Mouse (Mus musculus): ENCODE measurements at regions not wholly inside any gene's neighbourhood (a gene's known extent, or its start where the extent isn't known, plus 50 kb on each side); places are given as distances from the start of the nearest gene placed in this dataset.

GRCm38 (mm10) chr15:50360033-50360988 lies 3524.4 kb upstream of the Gm7489 start:
- Histone ChIP-seq H3K36me3 (no peaks in the 10 kb centered on the region), H3K27ac (no peak overlapping the region), H3K9me3 (replicated peaks) (no peaks in the 10 kb centered on the region), H3K4me1 (replicated peaks) (peaks cover 3% of the 10 kb centered on the region), H3K27me3 (no peaks in the 10 kb centered on the region), H3K9ac (no peak overlapping the region), H3K4me2 (no peak overlapping the region), H3K4me3 (replicated peaks) (no peak overlapping the region)
- ATAC-seq (ENCODE audit: low read depth) (no peak), DNase-seq (no peak)
- WGBS (ENCODE audit: insufficient replicate concordance), result 62% methylated on average over 5 of the region's 5 CpGs

GRCm38 (mm10) chr15:50361334-50361733 lies 3523.4 kb upstream of the Gm7489 start:
- H3K4me1 ChIP-seq (replicated peaks), result peaks cover 3% of the 10 kb centered on the region
- DNase-seq (no peak), ATAC-seq (ENCODE audit: low read depth) (peak; percentile 64)
- no peaks in the 10 kb centered on the region for H3K36me3 ChIP-seq
- WGBS (ENCODE audit: insufficient replicate concordance), result 31% methylated on average over 8 of the region's 8 CpGs
- no peak overlapping the region for H3K27ac ChIP-seq
- no peaks in the 10 kb centered on the region for H3K27me3 ChIP-seq
- no peaks in the 10 kb centered on the region for H3K9me3 ChIP-seq (replicated peaks)
- H3K4me2 ChIP-seq, result peak overlapping the region; percentile 46
- no peak overlapping the region; the same call in 1 of the 2 replicates for H3K4me3 ChIP-seq (replicated peaks)
- H3K9ac ChIP-seq, result no peak overlapping the region

GRCm38 (mm10) chr15:50361751-50362507 lies 3522.8 kb upstream of the Gm7489 start:
- 14% methylated on average over 4 of the region's 4 CpGs for WGBS (ENCODE audit: insufficient replicate concordance)
- H3K4me3 ChIP-seq (replicated peaks), result peak overlapping the region; percentile 35

GRCm38 (mm10) chr15:50400006-50400781 lies 3484.5 kb upstream of the Gm7489 start:
- WGBS (ENCODE audit: insufficient replicate concordance), result 46% methylated on average over 7 of the region's 7 CpGs
- no peak for DNase-seq
- Histone ChIP-seq H3K4me1 (replicated peaks) (no peaks in the 10 kb centered on the region), H3K9ac (no peak overlapping the region), H3K27me3 (no peaks in the 10 kb centered on the region), H3K4me2 (no peak overlapping the region), H3K9me3 (replicated peaks) (no peaks in the 10 kb centered on the region), H3K36me3 (no peaks in the 10 kb centered on the region), H3K27ac (no peak overlapping the region), H3K4me3 (replicated peaks) (no peak overlapping the region)
- no peak for ATAC-seq (ENCODE audit: low read depth)

More at GRCm38 (mm10) chr15:50361751-50362507, 3522.8 kb upstream of the Gm7489 start:
- DNase-seq (no peak), ATAC-seq (ENCODE audit: low read depth) (no peak)
- H3K36me3 ChIP-seq, result no peaks in the 10 kb centered on the region
- peaks cover 3% of the 10 kb centered on the region for H3K4me1 ChIP-seq (replicated peaks)
- H3K9me3 ChIP-seq (replicated peaks), result no peaks in the 10 kb centered on the region
- H3K9ac ChIP-seq, result no peak overlapping the region
- H3K27me3 ChIP-seq, result no peaks in the 10 kb centered on the region
- peak overlapping the region; percentile 46 for H3K4me2 ChIP-seq
- H3K27ac ChIP-seq, result peak overlapping the region; percentile 39; the same call in 1 of the 2 replicates

- ATAC-seq (ENCODE audit: low read depth) (no peak), DNase-seq (no peak)
- Histone ChIP-seq H3K4me2 (no peak overlapping the region), H3K36me3 (no peaks in the 10 kb centered on the region), H3K4me1 (replicated peaks) (no peaks in the 10 kb centered on the region), H3K27ac (no peak overlapping the region), H3K9ac (no peak overlapping the region), H3K27me3 (no peaks in the 10 kb centered on the region), H3K9me3 (replicated peaks) (no peaks in the 10 kb centered on the region), H3K4me3 (replicated peaks) (no peak overlapping the region)
- WGBS (ENCODE audit: insufficient replicate concordance), result 68% methylated on average over 2 of the region's 2 CpGs
Observed at GRCm38 (mm10) chr15:50401386-50401785, 3483.3 kb upstream of the Gm7489 start.

- no peaks in the 10 kb centered on the region for H3K4me1 ChIP-seq (replicated peaks)
- no peak overlapping the region for H3K27ac ChIP-seq
- H3K4me2 ChIP-seq, result no peak overlapping the region
- H3K4me3 ChIP-seq (replicated peaks), result no peak overlapping the region
- H3K27me3 ChIP-seq, result no peaks in the 10 kb centered on the region
- H3K36me3 ChIP-seq, result no peaks in the 10 kb centered on the region
- no peaks in the 10 kb centered on the region for H3K9me3 ChIP-seq (replicated peaks)
- ATAC-seq (ENCODE audit: low read depth), result no peak
- no peak for DNase-seq
- H3K9ac ChIP-seq, result no peak overlapping the region
- WGBS (ENCODE audit: insufficient replicate concordance), result 15% methylated on average over 1 of the region's 1 CpGs
Observed at GRCm38 (mm10) chr15:50402551-50402950, 3482.2 kb upstream of the Gm7489 start.

GRCm38 (mm10) chr15:50403883-50404282 lies 3480.8 kb upstream of the Gm7489 start:
- Histone ChIP-seq H3K9me3 (replicated peaks) (no peaks in the 10 kb centered on the region), H3K27ac (no peak overlapping the region), H3K36me3 (no peaks in the 10 kb centered on the region), H3K27me3 (no peaks in the 10 kb centered on the region), H3K4me3 (replicated peaks) (no peak overlapping the region), H3K4me2 (no peak overlapping the region), H3K9ac (no peak overlapping the region), H3K4me1 (replicated peaks) (no peaks in the 10 kb centered on the region)
- ATAC-seq (ENCODE audit: low read depth) (no peak), DNase-seq (no peak)
- WGBS (ENCODE audit: insufficient replicate concordance), result 64% methylated on average over 2 of the region's 2 CpGs

GRCm38 (mm10) chr15:50408985-50409384 lies 3475.7 kb upstream of the Gm7489 start:
- Histone ChIP-seq H3K9me3 (replicated peaks) (no peaks in the 10 kb centered on the region), H3K9ac (no peak overlapping the region), H3K36me3 (no peaks in the 10 kb centered on the region), H3K4me1 (replicated peaks) (no peaks in the 10 kb centered on the region), H3K4me2 (no peak overlapping the region), H3K27ac (no peak overlapping the region), H3K4me3 (replicated peaks) (no peak overlapping the region), H3K27me3 (no peaks in the 10 kb centered on the region)
- no peak for ATAC-seq (ENCODE audit: low read depth)
- 36% methylated on average over 2 of the region's 2 CpGs for WGBS (ENCODE audit: insufficient replicate concordance)
- no peak for DNase-seq

GRCm38 (mm10) chr15:50417641-50418040 lies 3467.1 kb upstream of the Gm7489 start:
- no peaks in the 10 kb centered on the region for H3K4me1 ChIP-seq (replicated peaks)
- H3K36me3 ChIP-seq, result no peaks in the 10 kb centered on the region
- WGBS (ENCODE audit: insufficient replicate concordance), result 62% methylated on average over 1 of the region's 1 CpGs
- H3K27ac ChIP-seq, result no peak overlapping the region
- no peak for ATAC-seq (ENCODE audit: low read depth)
- H3K27me3 ChIP-seq, result no peaks in the 10 kb centered on the region
- no peak overlapping the region for H3K4me2 ChIP-seq
- no peak for DNase-seq
- no peak overlapping the region for H3K9ac ChIP-seq
- H3K9me3 ChIP-seq (replicated peaks), result no peaks in the 10 kb centered on the region
- H3K4me3 ChIP-seq (replicated peaks), result no peak overlapping the region

- Histone ChIP-seq H3K9ac (no peak overlapping the region), H3K4me2 (no peak overlapping the region), H3K27ac (no peak overlapping the region), H3K4me1 (replicated peaks) (no peaks in the 10 kb centered on the region), H3K9me3 (replicated peaks) (no peaks in the 10 kb centered on the region), H3K36me3 (no peaks in the 10 kb centered on the region), H3K4me3 (replicated peaks) (no peak overlapping the region), H3K27me3 (no peaks in the 10 kb centered on the region)
- ATAC-seq (ENCODE audit: low read depth) (no peak), DNase-seq (no peak)
- 56% methylated on average over 5 of the region's 5 CpGs for WGBS (ENCODE audit: insufficient replicate concordance)
Observed at GRCm38 (mm10) chr15:50423082-50423665, 3461.5 kb upstream of the Gm7489 start.

- Histone ChIP-seq H3K36me3 (no peaks in the 10 kb centered on the region), H3K9me3 (replicated peaks) (no peaks in the 10 kb centered on the region), H3K4me3 (replicated peaks) (no peak overlapping the region), H3K4me1 (replicated peaks) (no peaks in the 10 kb centered on the region), H3K27me3 (no peaks in the 10 kb centered on the region), H3K9ac (no peak overlapping the region), H3K4me2 (no peak overlapping the region), H3K27ac (no peak overlapping the region)
- ATAC-seq (ENCODE audit: low read depth), result no peak
- 39% methylated on average over 2 of the region's 2 CpGs for WGBS (ENCODE audit: insufficient replicate concordance)
- no peak for DNase-seq
Observed at GRCm38 (mm10) chr15:50449604-50450003, 3435.1 kb upstream of the Gm7489 start.

All from liver, embryonic 13.5 days (tissue).